8 mouse cellular contexts compared by ENCODE assay signal in genomic region chr19:60757099-60757785, GRCm38 (mm10). TPM values are rescaled to one million over a fixed set of nuclear protein-coding genes. Genes with fewer than 3 reads are reported as not detected.
DNase-seq lines count a peak whose midpoint lies in the region; ATAC-seq and TF ChIP-seq lines count a peak whose summit lies in the region.

No protein-coding gene starts in this region.

- peaks cover 41% of the 10 kb centered on the region for H3K4me1 ChIP-seq in megakaryocyte, embryonic 14.5 days
- peaks cover 47% of the 10 kb centered on the region for H3K4me1 ChIP-seq in erythroblast, embryonic 14.5 days (ENCODE audit: control insufficient read depth)
- H3K4me1 ChIP-seq in limb, embryonic 12.5 days (replicated peaks): peaks cover 12% of the 10 kb centered on the region
- H3K4me1 ChIP-seq in small intestine, adult 2 months (ENCODE audit: control insufficient read depth, insufficient read depth, insufficient read length, low read length): peaks cover 4% of the 10 kb centered on the region

- peak overlapping the region; percentile 95 for H3K4me3 ChIP-seq in megakaryocyte, embryonic 14.5 days (replicated peaks)
- H3K4me3 ChIP-seq in erythroblast, embryonic 14.5 days (replicated peaks): peak overlapping the region; percentile 92
- H3K4me3 ChIP-seq in limb, embryonic 12.5 days (replicated peaks): peak overlapping the region; percentile 75
- H3K4me3 ChIP-seq in small intestine, adult 2 months (ENCODE audit: low read depth, low read length): peak overlapping the region; percentile 85

- H3K9me3 ChIP-seq in megakaryocyte, embryonic 14.5 days: no peaks in the 10 kb centered on the region
- H3K9me3 ChIP-seq in erythroblast, embryonic 14.5 days (ENCODE audit: control insufficient read depth, low read length): no peaks in the 10 kb centered on the region
- H3K9me3 ChIP-seq in limb, embryonic 12.5 days: no peaks in the 10 kb centered on the region

- TF ChIP-seq CTCF in small intestine, adult 2 months (IDR thresholded peaks at IDR 0.05; ENCODE audit: extremely low read depth, insufficient read length, insufficient replicate concordance, low read depth, low read length): no peak

- H3K27me3 ChIP-seq in megakaryocyte, embryonic 14.5 days (replicated peaks): peaks cover 13% of the 10 kb centered on the region
- H3K27me3 ChIP-seq in erythroblast, embryonic 14.5 days (ENCODE audit: control insufficient read depth): peaks cover 63% of the 10 kb centered on the region
- H3K27me3 ChIP-seq in limb, embryonic 12.5 days: peaks cover 22% of the 10 kb centered on the region
- H3K27me3 ChIP-seq in small intestine, adult 2 months (ENCODE audit: control insufficient read depth, insufficient read depth, low read length): no peaks in the 10 kb centered on the region; the same call in 1 of the 2 replicates

- no peak for ATAC-seq in megakaryocyte, adult 5-6 weeks (ENCODE audit: poor library complexity, severe bottlenecking)
- no peak for ATAC-seq in limb, embryonic 12.5 days (ENCODE audit: insufficient number of reproducible peaks, insufficient read depth, low FRiP score, low TSS enrichment, low read depth)

- peak overlapping the region; percentile 99 for H3K4me2 ChIP-seq in limb, embryonic 12.5 days

- no peak overlapping the region for H3K27ac ChIP-seq in limb, embryonic 12.5 days
- H3K27ac ChIP-seq in small intestine, adult 2 months (ENCODE audit: insufficient read depth, low read depth, low read length): no peak overlapping the region

- WGBS in limb, embryonic 12.5 days: 6% methylated on average over 25 of the region's 25 CpGs
- 3% methylated on average over 25 of the region's 25 CpGs for WGBS in small intestine, adult 2 months

- intact Hi-C loops in gastrocnemius, postnatal 36 days (cut with DNase I): no loop called here

- peaks cover 23% of the 10 kb centered on the region for H3K36me3 ChIP-seq in megakaryocyte, embryonic 14.5 days (replicated peaks; ENCODE audit: low read length)
- H3K36me3 ChIP-seq in erythroblast, embryonic 14.5 days (ENCODE audit: control insufficient read depth): peaks cover 37% of the 10 kb centered on the region
- peaks cover 11% of the 10 kb centered on the region for H3K36me3 ChIP-seq in limb, embryonic 12.5 days
- peaks cover 12% of the 10 kb centered on the region for H3K36me3 ChIP-seq in small intestine, adult 2 months (ENCODE audit: control insufficient read depth, insufficient read depth, low read length)

- TF ChIP-seq POLR2A in small intestine, adult 2 months (IDR thresholded peaks at IDR 0.05; ENCODE audit: low read depth, low read length): no peak

- no peak for DNase-seq in gastrocnemius, postnatal 36 days
- DNase-seq in kidney, adult 9 months: no peak
- DNase-seq in thymus, postnatal 4 days: no peak

- peak overlapping the region; percentile 66; the same call in 1 of the 2 replicates for H3K9ac ChIP-seq in limb, embryonic 12.5 days (replicated peaks)

RNA-seq across cellular contexts. Expression of gene Nanos1, which starts 1.5 kb away (rescaled TPM):
- polyA plus RNA-seq in megakaryocyte, embryonic 14.5 days (2012; ENCODE audit: insufficient read depth, low replicate concordance): 0.69 and 0.83 TPM in 2 replicates
- 1.8 and 2.6 TPM in 2 replicates for total RNA-seq in megakaryocyte, adult 5-6 weeks (2015)
- 1.6 and 2.1 TPM in 2 replicates for total RNA-seq in megakaryocyte, adult 5-6 weeks (2017)
- 0.60 and 0.95 TPM in 2 replicates for polyA plus RNA-seq in erythroblast, embryonic 14.5 days (2012)
- polyA plus RNA-seq in limb, embryonic 12.5 days (2016; fragmentation: Nextera tagmentation; extraction: Ambion mirVana): 1.9 and 2.4 TPM in 2 replicates
- polyA plus RNA-seq in small intestine, adult 2 months (2012; rRNA removed): 0.28 and 0.48 TPM in 2 replicates
- under 1 TPM; 0.05 to 0.10 TPM for total RNA-seq in gastrocnemius, postnatal 36 days (2021)

RNA-seq across cellular contexts. Expression of gene Eif3a, which starts 33.2 kb away (rescaled TPM):
- polyA plus RNA-seq in megakaryocyte, embryonic 14.5 days (2012; ENCODE audit: insufficient read depth, low replicate concordance): 5.7 and 38.4 TPM in 2 replicates
- 152 and 154 TPM in 2 replicates for total RNA-seq in megakaryocyte, adult 5-6 weeks (2015)
- total RNA-seq in megakaryocyte, adult 5-6 weeks (2017): 194 and 226 TPM in 2 replicates
- 5.8 and 7.7 TPM in 2 replicates for polyA plus RNA-seq in erythroblast, embryonic 14.5 days (2012)
- 143 and 157 TPM in 2 replicates for polyA plus RNA-seq in limb, embryonic 12.5 days (2016; fragmentation: Nextera tagmentation; extraction: Ambion mirVana)
- 4.4 and 8.5 TPM in 2 replicates for polyA plus RNA-seq in small intestine, adult 2 months (2012; rRNA removed)
- 10 to 100 TPM; 72.2 to 83.8 TPM for total RNA-seq in gastrocnemius, postnatal 36 days (2021)

RNA-seq across cellular contexts. Expression of gene Fam45a, which starts 54.1 kb away (rescaled TPM):
- 8.6 TPM in 1 of 2 replicates, not detected in the other for polyA plus RNA-seq in megakaryocyte, embryonic 14.5 days (2012; ENCODE audit: insufficient read depth, low replicate concordance)
- 47.7 and 49.6 TPM in 2 replicates for total RNA-seq in megakaryocyte, adult 5-6 weeks (2015)
- 28.8 and 31.3 TPM in 2 replicates for total RNA-seq in megakaryocyte, adult 5-6 weeks (2017)
- 0.20 and 0.44 TPM in 2 replicates for polyA plus RNA-seq in erythroblast, embryonic 14.5 days (2012)
- polyA plus RNA-seq in limb, embryonic 12.5 days (2016; fragmentation: Nextera tagmentation; extraction: Ambion mirVana): 31.4 and 34.2 TPM in 2 replicates
- 1.5 and 1.7 TPM in 2 replicates for polyA plus RNA-seq in small intestine, adult 2 months (2012; rRNA removed)
- 10 to 100 TPM in 1 of 2 experiments, 1 to 10 TPM in 1; 9.5 to 10.4 TPM for total RNA-seq in gastrocnemius, postnatal 36 days (2021)
